Mouse (Mus musculus): Measurements from ENCODE around the gene Ngef. TPM values are rescaled to one million over a fixed set of nuclear protein-coding genes. Genes with fewer than 3 reads are reported as not detected.

The Ngef gene
- polyA plus RNA-seq (2012; ENCODE audit: insufficient read depth, insufficient read length, low replicate concordance, missing spikeins) = not detected in 2 replicates

- Histone ChIP-seq H3K4me3 (ENCODE audit: insufficient read depth, low read depth, low read length) (no peak within 1 kb of the TSS), H3K4me1 (ENCODE audit: control insufficient read depth, insufficient read depth, low read length) (peaks cover 9% of the 10 kb centered on the region; the same call in 1 of the 2 replicates), H3K27ac (ENCODE audit: insufficient read depth, low read depth, low read length) (no peak within 1 kb of the TSS)
- 89% methylated on average over 6 of the region's 6 CpGs for WGBS
- TF ChIP-seq CTCF (IDR thresholded peaks at IDR 0.05; ENCODE audit: insufficient read depth, low read depth, low read length) (no peak), POLR2A (IDR thresholded peaks at IDR 0.05; ENCODE audit: insufficient read depth, low read depth, low read length) (no peak)
Observed at GRCm38 (mm10) chr1:87573800-87574215, at the start of gene Ngef. TSS of gene Ngef (minus strand) at chr1:87573870.

- TF ChIP-seq POLR2A (IDR thresholded peaks at IDR 0.05; ENCODE audit: insufficient read depth, low read depth, low read length) = no peak
- TF ChIP-seq CTCF (IDR thresholded peaks at IDR 0.05; ENCODE audit: insufficient read depth, low read depth, low read length) = no peak
- Histone ChIP-seq H3K4me3 (ENCODE audit: insufficient read depth, low read depth, low read length) (no peak overlapping the region), H3K4me1 (ENCODE audit: control insufficient read depth, insufficient read depth, low read length) (peaks cover 20% of the 10 kb centered on the region), H3K27ac (ENCODE audit: insufficient read depth, low read depth, low read length) (no peak overlapping the region)
- 22% methylated on average over 3 of the region's 3 CpGs for WGBS
Observed at GRCm38 (mm10) chr1:87621858-87622279, 48.2 kb upstream of the Ngef start.

DNA sequence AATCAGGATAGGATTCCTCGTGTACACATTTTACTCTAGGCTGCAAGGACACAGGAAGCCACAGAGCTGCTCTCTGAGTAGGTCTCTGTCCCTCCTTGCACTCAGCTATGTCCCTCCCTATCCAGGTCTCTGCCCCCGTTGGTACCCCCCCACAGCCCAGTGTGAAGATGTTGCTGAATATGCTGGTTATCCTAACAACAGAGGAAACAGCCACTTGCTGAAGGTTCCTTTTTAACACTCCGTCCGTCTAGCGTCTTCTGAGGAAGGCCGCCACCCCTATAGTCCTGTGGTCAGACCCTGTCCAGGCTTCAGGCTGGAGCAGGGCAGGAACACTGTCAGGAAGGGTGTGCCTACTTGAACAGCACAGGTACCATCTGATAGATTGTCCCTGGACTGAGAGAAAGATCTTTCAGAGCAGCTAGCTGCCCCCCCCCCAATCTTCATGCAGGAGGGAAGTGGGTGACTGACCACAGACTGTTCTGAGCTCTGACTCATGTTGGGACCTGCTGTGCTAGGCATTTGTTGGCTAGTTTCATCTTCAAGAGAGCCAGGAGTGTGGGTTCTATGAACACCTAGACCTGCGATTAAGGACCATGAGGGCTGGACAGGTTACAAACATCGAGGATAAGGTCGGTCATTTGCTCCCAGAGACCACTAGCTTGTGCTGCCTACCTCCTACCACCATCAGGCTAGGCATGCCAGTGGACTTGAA lies 47.6 kb upstream of the Ngef start:
- peaks cover 20% of the 10 kb centered on the region for H3K4me1 ChIP-seq (ENCODE audit: control insufficient read depth, insufficient read depth, low read length)
- WGBS = 77% methylated on average over 9 of the region's 9 CpGs
- TF ChIP-seq CTCF (IDR thresholded peaks at IDR 0.05; ENCODE audit: insufficient read depth, low read depth, low read length) (no peak), POLR2A (IDR thresholded peaks at IDR 0.05; ENCODE audit: insufficient read depth, low read depth, low read length) (no peak)
- no peak overlapping the region for H3K4me3 ChIP-seq (ENCODE audit: insufficient read depth, low read depth, low read length)
- H3K27ac ChIP-seq (ENCODE audit: insufficient read depth, low read depth, low read length) = no peak overlapping the region

DNA sequence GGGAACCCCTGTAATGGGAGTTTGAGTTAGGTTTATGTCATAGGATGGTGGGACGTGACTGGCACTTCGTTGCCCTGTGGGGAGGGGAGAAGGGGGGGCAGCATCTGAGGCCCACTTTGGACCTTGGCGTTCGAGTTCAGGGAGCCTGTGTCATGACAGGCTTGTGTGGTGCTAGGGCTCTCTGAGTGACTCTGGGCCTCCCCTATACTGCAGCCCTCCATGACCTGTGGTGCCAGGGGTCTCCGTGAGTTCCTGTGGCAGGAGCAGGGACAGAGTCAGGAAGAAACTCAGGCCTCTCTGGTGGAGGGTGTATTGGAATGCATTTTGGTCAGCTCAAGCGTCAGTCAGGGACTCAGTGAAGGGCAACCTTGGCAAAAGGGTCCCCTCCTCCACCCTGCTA lies 47.0 kb upstream of the Ngef start:
- Histone ChIP-seq H3K4me1 (ENCODE audit: control insufficient read depth, insufficient read depth, low read length) (peaks cover 20% of the 10 kb centered on the region), H3K4me3 (ENCODE audit: insufficient read depth, low read depth, low read length) (peak overlapping the region; percentile 8), H3K27ac (ENCODE audit: insufficient read depth, low read depth, low read length) (no peak overlapping the region; the same call in 1 of the 2 replicates)
- TF ChIP-seq POLR2A (IDR thresholded peaks at IDR 0.05; ENCODE audit: insufficient read depth, low read depth, low read length) (no peak), CTCF (IDR thresholded peaks at IDR 0.05; ENCODE audit: insufficient read depth, low read depth, low read length) (no peak)
- WGBS = 91% methylated on average over 6 of the region's 6 CpGs

GRCm38 (mm10) chr1:87620211-87620668 lies 46.6 kb upstream of the Ngef start, which contains the start of gene Inpp5d:
TSS of gene Inpp5d (plus strand) at chr1:87620312.
- peak within 1 kb of the TSS; percentile 8 for H3K4me3 ChIP-seq (ENCODE audit: insufficient read depth, low read depth, low read length)
- no peak within 1 kb of the TSS; the same call in 1 of the 2 replicates for H3K27ac ChIP-seq (ENCODE audit: insufficient read depth, low read depth, low read length)
- 86% methylated on average over 12 of the region's 12 CpGs for WGBS
- peaks cover 20% of the 10 kb centered on the region for H3K4me1 ChIP-seq (ENCODE audit: control insufficient read depth, insufficient read depth, low read length)
- TF ChIP-seq CTCF (IDR thresholded peaks at IDR 0.05; ENCODE audit: insufficient read depth, low read depth, low read length) (no peak), POLR2A (IDR thresholded peaks at IDR 0.05; ENCODE audit: insufficient read depth, low read depth, low read length) (no peak)

DNA sequence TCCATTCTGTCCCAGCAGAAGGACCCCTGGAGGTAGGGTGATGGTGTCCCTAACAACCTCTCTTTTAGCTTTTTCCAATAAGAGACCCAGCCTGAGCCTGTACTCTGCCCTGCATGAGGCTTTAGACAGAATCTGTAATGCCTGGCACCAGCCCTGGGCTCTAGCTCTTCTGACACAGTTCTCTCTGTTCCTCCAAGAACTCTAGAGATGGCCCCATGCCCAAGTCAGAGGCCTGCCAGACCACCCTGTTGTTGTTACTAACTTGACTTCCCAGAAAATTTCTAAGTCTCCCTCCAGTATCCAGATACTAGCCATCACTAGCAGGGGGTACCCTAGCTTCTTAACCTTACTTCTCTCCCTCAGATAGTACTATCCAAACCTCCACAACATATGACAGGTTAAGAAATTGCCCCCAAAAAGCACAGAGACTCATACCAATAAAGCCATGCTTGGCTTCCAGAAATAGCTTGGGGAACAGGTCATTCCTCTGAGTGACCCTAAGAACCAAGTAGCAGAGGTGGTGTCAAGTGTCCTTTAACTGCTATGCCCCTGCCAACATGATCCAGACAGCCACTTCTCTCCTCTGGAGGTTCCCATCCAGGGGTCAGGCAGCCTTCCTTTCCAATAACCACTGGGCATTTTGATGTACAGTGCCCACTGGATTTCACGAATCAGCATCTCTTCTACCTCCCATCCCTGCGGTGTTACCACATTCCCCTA lies 41.1 kb upstream of the Ngef start:
- no peak overlapping the region for H3K4me3 ChIP-seq (ENCODE audit: insufficient read depth, low read depth, low read length)
- WGBS = 82% methylated on average over 2 of the region's 2 CpGs
- no peak for TF ChIP-seq POLR2A (IDR thresholded peaks at IDR 0.05; ENCODE audit: insufficient read depth, low read depth, low read length)
- no peak for TF ChIP-seq CTCF (IDR thresholded peaks at IDR 0.05; ENCODE audit: insufficient read depth, low read depth, low read length)
- no peak overlapping the region for H3K27ac ChIP-seq (ENCODE audit: insufficient read depth, low read depth, low read length)
- no peaks in the 10 kb centered on the region for H3K4me1 ChIP-seq (ENCODE audit: control insufficient read depth, insufficient read depth, low read length)

- 45% methylated on average over 7 of the region's 7 CpGs for WGBS
- Histone ChIP-seq H3K4me3 (ENCODE audit: insufficient read depth, low read depth, low read length) (no peak overlapping the region), H3K4me1 (ENCODE audit: control insufficient read depth, insufficient read depth, low read length) (peaks cover 7% of the 10 kb centered on the region), H3K27ac (ENCODE audit: insufficient read depth, low read depth, low read length) (no peak overlapping the region)
- TF ChIP-seq CTCF (IDR thresholded peaks at IDR 0.05; ENCODE audit: insufficient read depth, low read depth, low read length) (peak; percentile 39; the same call in 1 of the 2 replicates), POLR2A (IDR thresholded peaks at IDR 0.05; ENCODE audit: insufficient read depth, low read depth, low read length) (no peak)
Observed at GRCm38 (mm10) chr1:87608416-87609046, 34.9 kb upstream of the Ngef start.

- Histone ChIP-seq H3K4me1 (ENCODE audit: control insufficient read depth, insufficient read depth, low read length) (peaks cover 7% of the 10 kb centered on the region), H3K27ac (ENCODE audit: insufficient read depth, low read depth, low read length) (no peak overlapping the region), H3K4me3 (ENCODE audit: insufficient read depth, low read depth, low read length) (no peak overlapping the region)
- WGBS = 45% methylated on average over 21 of the region's 21 CpGs
- no peak for TF ChIP-seq CTCF (IDR thresholded peaks at IDR 0.05; ENCODE audit: insufficient read depth, low read depth, low read length)
- TF ChIP-seq POLR2A (IDR thresholded peaks at IDR 0.05; ENCODE audit: insufficient read depth, low read depth, low read length) = no peak
Observed at GRCm38 (mm10) chr1:87607385-87608091, 33.9 kb upstream of the Ngef start.
